Mouse (Mus musculus) G1E-ER4 (cell line): ENCODE results near the gene Tmtc1. TPM values are rescaled to one million over a fixed set of nuclear protein-coding genes. Genes with fewer than 3 reads are reported as not detected.

Experiments
- GATA1 ChIP-seq: IDR thresholded peaks from one replicate; pipeline ENCODE4 v1.8.0; 2012; ENCODE audit warnings: low read length, inconsistent platforms
- polyA plus RNA-seq: library from polyadenylated mRNA; stranded (reverse); fragments of >175 nt; gene quantifications from 2 replicates; pipeline ENCODE4 v1.2.3, GENCODE M21; 2012

The Tmtc1 gene
- polyA plus RNA-seq, 1 experiment = not detected

DNA sequence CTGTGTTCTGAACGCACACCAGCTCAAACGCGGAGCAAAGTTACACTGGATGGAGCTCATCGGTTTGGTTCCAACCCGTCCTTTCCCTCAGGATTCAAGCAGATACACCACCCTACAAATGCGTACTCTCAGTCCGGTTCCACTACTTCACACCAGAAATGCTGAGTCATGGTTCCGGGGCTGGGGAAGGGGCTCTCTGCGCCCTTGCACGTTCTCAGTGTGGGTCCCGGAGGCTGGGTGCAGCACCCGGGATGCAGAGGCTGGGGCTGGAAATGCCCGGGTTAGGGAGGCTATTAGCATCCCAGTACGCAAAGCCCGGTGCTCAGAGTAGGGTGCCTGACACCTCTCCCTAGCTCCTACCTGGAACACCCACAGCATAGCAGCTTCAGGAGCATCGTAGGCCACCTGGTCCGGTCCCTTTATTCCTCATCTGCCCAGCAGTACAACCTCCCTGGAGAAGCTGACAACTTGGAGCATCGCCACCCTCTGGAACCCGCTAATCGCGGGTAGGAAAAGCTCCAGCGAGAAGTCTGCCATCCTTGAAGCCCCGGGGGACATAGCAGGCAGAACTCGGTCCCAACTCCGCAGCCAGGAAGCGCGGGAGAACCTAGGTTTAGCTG lies 1.4 kb downstream of the Tmtc1 start:
- no peak for TF ChIP-seq GATA1

DNA sequence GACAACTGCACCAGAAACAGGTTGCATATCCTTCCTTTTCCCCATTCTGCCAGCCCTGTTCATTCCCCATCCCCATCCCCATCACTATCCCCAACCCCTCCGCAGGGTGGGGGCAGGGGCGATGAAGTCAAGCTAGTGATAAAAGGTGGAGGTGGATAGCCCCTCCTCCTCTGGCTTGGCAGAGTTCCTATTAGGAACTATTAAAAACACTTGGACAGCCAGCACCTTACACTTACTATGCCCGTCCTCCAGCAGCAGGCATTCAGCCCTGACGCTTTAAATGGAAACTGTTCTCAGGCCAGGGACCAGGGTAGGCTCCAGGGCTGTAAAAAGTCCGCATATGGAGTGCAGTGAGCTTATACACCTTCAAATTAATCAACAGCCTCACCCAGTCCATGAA lies 2.3 kb downstream of the Tmtc1 start:
- no peak for TF ChIP-seq GATA1

DNA sequence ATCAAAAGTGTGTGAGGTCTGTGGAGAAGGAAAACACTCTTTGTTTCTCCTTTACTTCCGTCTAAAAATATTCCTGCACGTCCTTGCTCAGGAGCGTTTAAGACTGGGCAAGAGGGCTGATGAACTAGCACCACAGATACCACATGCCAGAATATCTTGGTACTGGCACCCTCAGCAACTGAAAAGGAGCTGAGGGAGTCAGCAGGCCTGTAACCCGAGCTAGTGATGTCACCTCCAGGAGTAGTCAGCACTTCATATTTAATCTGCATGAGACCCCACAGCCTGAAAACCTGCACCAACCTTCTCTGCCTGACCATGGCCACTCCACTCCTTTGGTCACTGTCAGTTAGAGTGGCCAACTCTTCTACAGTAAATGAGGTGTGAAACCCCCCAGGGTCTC lies 5.1 kb downstream of the Tmtc1 start:
- no peak for TF ChIP-seq GATA1

DNA sequence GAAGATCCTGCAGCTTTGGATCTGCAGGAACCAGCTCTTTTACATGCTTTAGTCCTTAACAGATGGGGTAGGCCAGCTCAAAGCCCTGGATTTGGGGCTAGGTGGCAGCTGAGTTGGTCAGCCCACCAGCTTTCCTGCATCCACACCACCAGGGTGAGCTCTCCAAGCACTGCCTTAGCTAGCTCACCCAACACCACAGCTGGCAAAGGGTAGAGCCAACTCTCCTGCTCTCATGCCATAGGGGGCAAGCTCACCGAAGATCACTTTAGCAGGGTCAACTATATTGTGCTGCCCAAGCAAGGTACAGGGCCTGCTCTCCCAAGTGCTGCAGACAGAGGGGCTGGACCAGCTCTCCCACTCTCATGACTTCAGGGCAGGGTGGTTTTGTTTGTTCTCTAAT lies 6.6 kb downstream of the Tmtc1 start:
- TF ChIP-seq GATA1 = no peak

DNA sequence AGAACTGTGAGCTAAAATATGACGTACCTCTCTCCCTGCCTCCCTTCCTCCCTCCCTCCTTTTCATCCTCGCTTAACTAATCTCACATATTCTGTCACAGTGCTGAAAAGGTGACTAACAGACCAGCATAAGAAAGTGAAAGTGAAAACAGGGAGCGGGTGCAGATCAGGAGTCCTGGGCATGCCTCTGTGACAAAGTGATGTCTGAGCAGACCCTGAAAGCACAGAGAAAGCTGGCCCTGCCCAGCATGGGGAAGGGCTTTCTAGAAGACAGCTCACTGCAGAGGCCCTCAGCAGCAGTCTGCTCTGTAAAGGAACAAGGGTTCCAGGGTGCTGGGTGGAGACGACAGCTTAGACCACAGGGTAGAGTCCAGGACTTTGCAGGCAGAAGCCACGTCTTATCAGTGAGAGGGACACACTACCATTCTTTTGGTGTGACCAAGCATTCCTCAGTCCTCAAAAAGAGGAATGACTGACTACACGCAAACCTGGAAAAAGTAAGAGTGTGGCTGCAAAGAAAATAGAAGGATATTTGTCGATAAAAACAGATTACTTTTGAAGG lies 7.7 kb downstream of the Tmtc1 start:
- no peak for TF ChIP-seq GATA1

DNA sequence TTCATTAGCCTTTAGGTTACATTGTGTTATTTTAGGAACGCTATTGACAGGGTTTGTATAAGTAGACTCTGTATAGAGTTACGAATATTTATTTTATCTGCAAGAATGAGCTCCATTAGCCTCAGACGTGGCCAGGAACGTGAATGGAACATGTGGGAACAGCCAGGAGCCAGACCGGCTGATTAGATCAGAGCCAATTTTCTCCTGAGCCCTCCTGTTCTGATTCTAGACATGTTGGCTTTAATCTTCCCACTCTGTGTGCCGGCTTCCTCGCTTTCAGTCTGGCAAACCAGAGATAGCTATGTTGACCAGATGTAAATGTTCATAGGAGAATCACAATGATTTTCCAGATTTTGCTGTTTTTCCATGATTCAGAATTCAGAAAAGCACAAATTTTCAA lies 22.6 kb downstream of the Tmtc1 start:
- TF ChIP-seq GATA1 = no peak

DNA sequence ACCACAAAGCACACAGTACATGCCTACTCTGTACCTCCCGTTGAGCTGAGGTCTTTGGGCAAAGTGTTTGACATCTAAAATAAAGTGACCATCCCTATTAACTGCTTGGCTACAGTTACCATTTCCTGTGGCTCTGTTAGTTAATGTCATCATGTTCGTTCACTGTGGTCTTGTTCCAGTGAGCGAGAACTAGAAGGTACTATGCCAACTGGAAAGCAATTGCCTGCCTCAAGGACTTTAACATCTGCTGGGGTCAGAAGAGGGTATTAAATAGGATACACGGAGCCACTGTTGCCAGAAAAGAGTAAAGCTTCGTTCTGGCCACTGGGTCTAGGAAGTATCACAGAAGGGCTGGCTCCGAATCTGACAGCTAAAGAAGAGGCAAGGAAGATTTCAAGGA lies 23.8 kb downstream of the Tmtc1 start:
- no peak for TF ChIP-seq GATA1

DNA sequence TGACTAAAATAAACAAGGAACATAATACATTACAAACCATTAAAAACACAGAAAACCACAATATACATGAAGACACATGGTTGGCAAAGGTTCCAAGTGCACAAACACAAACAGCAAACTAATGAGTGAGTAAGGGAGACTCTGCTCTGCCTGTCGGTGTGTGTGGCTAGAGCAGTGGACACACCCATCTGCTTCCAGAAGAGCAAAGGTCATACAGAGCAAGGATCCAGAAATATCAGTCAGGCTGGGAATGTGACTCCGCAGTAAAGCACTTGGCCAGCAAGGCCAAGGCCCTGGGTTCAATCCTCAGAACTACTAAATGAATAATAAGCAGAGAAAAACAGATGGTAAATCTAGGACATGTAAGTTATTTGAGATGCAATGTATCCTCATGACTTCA lies 27.6 kb downstream of the Tmtc1 start:
- no peak for TF ChIP-seq GATA1

DNA sequence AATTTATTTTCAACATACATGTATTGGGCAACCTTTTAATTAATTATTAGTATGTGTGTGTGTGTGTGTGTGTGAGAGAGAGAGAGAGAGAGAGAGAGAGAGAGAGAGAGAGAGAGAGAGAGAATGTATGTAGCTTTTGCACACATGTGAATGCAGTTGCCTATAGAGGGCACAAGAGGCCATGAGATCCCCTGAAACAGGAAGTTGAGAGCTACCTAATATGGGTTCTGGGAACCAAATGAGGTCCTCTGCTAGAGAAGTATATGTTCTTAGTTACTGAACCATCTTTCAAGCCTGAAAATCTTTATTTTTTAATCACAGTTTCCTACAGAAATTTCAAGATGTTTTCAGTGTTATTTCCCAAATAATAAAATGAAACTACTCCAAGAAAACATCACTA lies 30.6 kb downstream of the Tmtc1 start:
- no peak for TF ChIP-seq GATA1

DNA sequence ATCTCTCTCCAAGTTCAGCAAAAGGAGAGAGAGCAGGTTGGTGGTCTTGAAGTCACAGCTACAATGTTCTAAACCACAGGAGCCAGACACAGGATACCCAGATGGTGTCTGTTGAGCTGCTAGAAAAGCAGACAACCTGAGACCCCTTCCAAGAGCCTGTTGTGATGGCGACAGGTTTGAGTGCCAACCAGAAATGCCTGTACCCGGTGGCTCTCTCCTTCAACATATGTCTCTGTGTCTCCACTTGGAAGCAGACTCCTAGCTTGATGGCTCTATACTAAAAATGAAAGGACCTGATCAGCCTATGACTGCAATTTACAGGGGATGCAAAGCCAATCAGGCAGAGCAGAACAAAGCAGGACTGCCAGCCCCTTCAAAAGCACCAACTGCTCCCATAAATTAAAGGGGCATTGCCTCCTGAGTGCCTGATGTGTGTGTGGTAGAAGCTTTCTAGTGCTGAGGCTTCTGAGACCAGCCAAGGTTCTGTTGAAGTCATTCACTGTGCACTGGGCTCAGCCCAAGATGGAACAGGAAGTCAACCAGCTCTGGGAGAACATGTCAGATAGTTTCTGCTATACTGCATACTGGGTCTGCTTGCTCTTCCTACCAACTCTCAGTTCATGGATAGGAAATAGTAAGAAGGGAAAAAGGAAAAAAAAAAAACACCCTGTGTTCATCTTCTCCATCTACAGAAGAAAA lies 37.2 kb downstream of the Tmtc1 start:
- no peak for TF ChIP-seq GATA1

DNA sequence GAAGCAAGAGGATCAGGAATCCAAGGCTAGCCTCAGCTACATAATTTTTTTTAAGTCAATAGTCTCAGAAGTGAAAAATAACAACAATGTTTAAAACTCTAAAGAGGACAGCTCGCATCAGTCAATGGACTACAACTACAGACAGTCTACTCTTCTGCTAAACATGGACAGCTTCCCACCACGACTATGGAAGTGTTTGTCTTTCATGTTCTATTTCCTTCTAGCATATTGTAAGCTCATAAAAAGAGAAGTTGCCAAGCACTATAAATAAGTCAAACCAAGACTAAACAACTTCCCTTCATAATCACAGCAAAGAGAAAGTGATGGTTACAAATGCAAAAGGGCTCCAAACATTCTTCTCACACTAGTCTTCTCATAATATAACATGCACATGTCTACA lies 38.6 kb downstream of the Tmtc1 start:
- no peak for TF ChIP-seq GATA1

DNA sequence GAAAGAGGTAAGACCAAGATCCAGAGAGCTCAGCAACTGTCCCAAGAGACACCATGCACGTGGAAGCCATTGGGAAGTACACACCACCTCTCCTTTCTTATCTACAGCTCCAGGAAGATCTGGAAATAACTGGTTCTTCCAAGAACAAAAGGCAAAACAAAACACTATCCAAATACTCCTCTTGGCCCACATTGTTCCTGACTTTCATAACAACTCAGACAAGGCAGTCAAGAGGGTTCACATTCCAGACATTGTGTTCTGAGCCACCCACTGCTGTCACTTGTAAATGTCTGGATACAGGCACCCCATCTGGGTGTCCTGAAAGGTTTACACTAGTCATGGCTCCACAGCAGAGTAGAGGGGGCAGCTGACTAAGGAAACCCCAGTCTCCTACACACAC lies 39.7 kb downstream of the Tmtc1 start:
- TF ChIP-seq GATA1 = no peak

DNA sequence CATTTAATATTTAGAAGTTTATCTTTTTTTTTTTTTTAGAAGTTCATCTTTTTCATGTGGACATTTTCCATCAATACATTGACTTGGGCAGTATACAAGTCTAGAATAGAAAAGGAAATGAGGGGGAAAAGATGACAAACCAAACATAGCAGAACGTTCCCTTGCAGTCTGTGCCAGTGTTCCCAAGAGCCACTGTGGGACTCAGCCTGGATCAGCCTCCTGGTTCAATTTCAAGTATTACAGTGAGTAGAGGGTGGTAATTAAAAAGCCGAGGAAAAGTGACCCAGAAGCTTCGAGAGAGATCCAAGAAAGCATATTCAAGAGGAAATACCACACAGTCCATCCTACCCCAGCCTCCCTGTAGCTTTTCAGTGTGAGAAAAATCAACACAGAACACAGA lies 40.4 kb downstream of the Tmtc1 start:
- TF ChIP-seq GATA1 = no peak

DNA sequence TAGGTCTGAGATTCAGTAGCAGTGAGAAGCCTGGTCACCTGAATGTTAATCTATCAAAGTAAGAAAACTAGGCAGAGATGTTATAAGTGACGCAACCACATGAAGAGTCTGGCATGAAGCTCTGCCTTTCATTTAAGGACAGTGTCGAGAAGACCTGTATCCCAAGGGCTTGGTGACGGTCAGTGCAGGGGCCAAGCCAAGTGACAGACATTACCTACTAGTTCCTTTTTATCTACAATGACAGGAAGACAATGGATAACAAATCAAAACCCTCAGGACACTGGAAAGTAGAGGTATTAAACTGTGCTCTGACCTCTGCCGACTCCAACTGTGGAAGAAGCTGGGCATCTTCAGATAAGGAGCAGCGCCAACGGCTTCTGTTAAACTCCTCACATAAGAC lies 43.2 kb downstream of the Tmtc1 start:
- TF ChIP-seq GATA1 = no peak

DNA sequence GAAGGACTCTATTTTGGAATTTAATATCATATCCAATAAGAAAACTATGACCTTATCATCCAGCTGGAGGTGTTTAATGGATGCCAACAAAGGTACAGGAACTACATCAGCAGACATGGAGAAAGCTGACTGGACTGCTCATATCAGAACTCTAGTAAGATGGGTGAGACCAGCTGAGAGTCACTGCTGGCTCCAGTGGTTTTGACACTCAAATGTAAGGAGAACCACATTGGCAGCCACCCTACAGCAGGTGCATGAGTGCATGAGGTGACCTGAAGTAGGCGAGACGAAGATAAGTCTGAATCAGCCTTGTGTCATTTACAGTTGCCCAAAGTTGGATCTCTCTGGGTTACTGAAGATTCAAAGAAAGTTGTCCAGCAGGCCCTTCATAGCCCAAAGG lies 44.6 kb downstream of the Tmtc1 start:
- no peak for TF ChIP-seq GATA1

DNA sequence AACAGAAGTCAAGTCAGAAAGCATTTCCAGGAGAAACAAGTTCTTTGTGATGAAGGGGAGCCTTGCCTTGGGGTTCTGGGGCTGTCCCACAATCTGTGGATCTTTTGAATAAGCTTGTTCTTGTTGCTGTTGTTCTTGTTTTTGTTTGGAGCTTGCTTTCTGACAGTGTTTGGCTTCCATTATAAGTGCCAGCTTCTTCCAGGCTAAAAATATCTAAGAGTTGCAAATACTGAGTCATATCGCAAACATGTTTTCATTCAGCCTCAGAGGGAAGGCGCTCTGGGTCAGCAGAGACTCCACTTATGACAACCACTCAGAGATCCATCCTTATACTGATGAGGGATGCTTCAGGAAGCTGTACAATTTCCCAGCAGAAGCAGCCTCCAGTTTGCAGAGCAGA lies 45.3 kb downstream of the Tmtc1 start:
- TF ChIP-seq GATA1 = no peak

DNA sequence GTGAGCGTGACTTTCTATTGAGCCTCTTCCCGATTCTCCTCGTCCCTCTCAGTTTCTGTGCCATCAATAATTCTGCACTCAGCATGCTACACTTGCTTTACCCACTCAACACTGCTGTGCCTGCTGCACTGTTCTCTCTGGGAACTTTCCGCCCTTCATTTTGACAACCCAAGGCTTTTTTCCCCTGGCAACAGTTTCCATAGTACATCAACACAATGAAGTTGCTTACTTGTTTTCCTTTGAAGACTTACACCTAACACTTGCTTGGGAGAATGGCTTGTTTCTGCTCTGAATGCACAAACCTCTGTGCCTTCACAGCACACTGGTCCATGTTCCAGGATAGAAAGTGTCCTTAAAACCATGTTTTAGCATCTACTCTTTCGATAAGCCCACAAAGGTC lies 46.9 kb downstream of the Tmtc1 start:
- no peak for TF ChIP-seq GATA1

DNA sequence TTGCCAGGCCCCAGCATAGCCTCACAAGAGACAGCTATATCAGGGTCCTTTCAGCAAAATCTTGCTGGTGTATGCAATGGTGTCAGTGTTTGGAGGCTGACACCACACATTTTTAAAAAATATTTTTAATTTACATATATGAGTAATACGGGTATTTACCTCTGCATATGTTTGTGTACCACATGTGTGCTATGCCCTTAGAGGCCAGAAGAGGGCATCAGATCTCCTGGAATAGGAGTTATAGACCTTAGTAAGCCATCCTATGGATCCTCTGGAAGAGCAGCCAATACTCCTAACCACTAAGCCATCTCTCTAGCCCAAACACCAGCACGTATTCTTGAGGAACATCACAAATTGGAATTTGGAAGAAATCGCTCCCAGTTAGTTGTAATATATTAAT lies 48.9 kb downstream of the Tmtc1 start:
- TF ChIP-seq GATA1 = no peak
